Mouse (Mus musculus): Measurements from ENCODE around the gene Nipsnap1. TPM values are rescaled to one million over a fixed set of nuclear protein-coding genes. Genes with fewer than 3 reads are reported as not detected.

The Nipsnap1 gene
- polyA plus RNA-seq, 1 experiment from 2014 or later, result 137 TPM

GRCm38 (mm10) chr11:4927224-4927623 lies 53.5 kb downstream of the Nipsnap1 start:
- H3K4me1 ChIP-seq, result 0 out of 2 replicates have a peak, but pooled peaks cover 10% of the 10 kb centered on the region
- WGBS, result 96% methylated on average over 3 of the region's 3 CpGs
- H3K36me3 ChIP-seq, result peaks cover 84% of the 10 kb centered on the region
- H3K9me3 ChIP-seq (replicated peaks), result no peaks in the 10 kb centered on the region
- no peak overlapping the region for H3K4me3 ChIP-seq (replicated peaks)
- ATAC-seq (ENCODE audit: low FRiP score), result no peak
- H3K9ac ChIP-seq (replicated peaks), result no peak overlapping the region
- H3K4me2 ChIP-seq, result no peak overlapping the region
- H3K27me3 ChIP-seq (replicated peaks), result no peaks in the 10 kb centered on the region
- H3K27ac ChIP-seq (replicated peaks), result no peak overlapping the region

GRCm38 (mm10) chr11:4931009-4931601 lies 57.4 kb downstream of the Nipsnap1 start:
- Histone ChIP-seq H3K4me3 (replicated peaks) (no peak overlapping the region), H3K36me3 (peaks cover 47% of the 10 kb centered on the region), H3K27me3 (replicated peaks) (no peaks in the 10 kb centered on the region), H3K4me2 (no peak overlapping the region), H3K4me1 (0 out of 2 replicates have a peak, but pooled peaks cover 10% of the 10 kb centered on the region), H3K9ac (replicated peaks) (no peak overlapping the region), H3K27ac (replicated peaks) (no peak overlapping the region), H3K9me3 (replicated peaks) (no peaks in the 10 kb centered on the region)
- no peak for ATAC-seq (ENCODE audit: low FRiP score)
- WGBS, result 50% methylated on average over 1 of the region's 1 CpGs

GRCm38 (mm10) chr11:4936243-4936642 lies 62.5 kb downstream of the Nipsnap1 start:
- H3K27ac ChIP-seq (replicated peaks), result no peak overlapping the region
- no peaks in the 10 kb centered on the region for H3K27me3 ChIP-seq (replicated peaks)
- H3K4me3 ChIP-seq (replicated peaks), result no peak overlapping the region
- H3K9me3 ChIP-seq (replicated peaks), result no peaks in the 10 kb centered on the region
- H3K4me1 ChIP-seq, result 0 out of 2 replicates have a peak, but pooled peaks cover 1% of the 10 kb centered on the region
- H3K4me2 ChIP-seq, result no peak overlapping the region
- ATAC-seq (ENCODE audit: low FRiP score), result no peak
- H3K9ac ChIP-seq (replicated peaks), result no peak overlapping the region
- peaks cover 19% of the 10 kb centered on the region for H3K36me3 ChIP-seq
- WGBS, result 87% methylated on average over 5 of the region's 5 CpGs

Small RNA genes lying within 50 kb of the gene (microRNA-seq; reads per million reads assigned to microRNA genes)
- not detected for gene Mir6918

Other genes starting within 250 kb of the Nipsnap1 start
- 19.3 and 22.5 TPM in 2 replicates for gene Ascc2, start 236.2 kb upstream of the Nipsnap1 start, polyA plus RNA-seq (2015; fragmentation: Nextera tagmentation; extraction: Ambion mirVana)
- gene Uqcr10, start 169.6 kb upstream of the Nipsnap1 start, polyA plus RNA-seq (2015; fragmentation: Nextera tagmentation; extraction: Ambion mirVana), result 722 and 793 TPM in 2 replicates
- 60.9 and 65.3 TPM in 2 replicates for gene Zmat5, start 169.3 kb upstream of the Nipsnap1 start, polyA plus RNA-seq (2015; fragmentation: Nextera tagmentation; extraction: Ambion mirVana)
- 2.9 and 4.2 TPM in 2 replicates for gene Cabp7, start 127.2 kb upstream of the Nipsnap1 start, polyA plus RNA-seq (2015; fragmentation: Nextera tagmentation; extraction: Ambion mirVana)
- 61.9 and 62.2 TPM in 2 replicates for gene Nf2, start 24.4 kb upstream of the Nipsnap1 start, polyA plus RNA-seq (2015; fragmentation: Nextera tagmentation; extraction: Ambion mirVana)
- gene Thoc5, start 21.4 kb downstream of the Nipsnap1 start, polyA plus RNA-seq (2015; fragmentation: Nextera tagmentation; extraction: Ambion mirVana), result 43.4 and 46.5 TPM in 2 replicates
- gene Nefh, start 74.1 kb downstream of the Nipsnap1 start, polyA plus RNA-seq (2015; fragmentation: Nextera tagmentation; extraction: Ambion mirVana), result 22.1 and 24.0 TPM in 2 replicates
- 93.8 and 94.4 TPM in 2 replicates for gene Ap1b1, start 112.9 kb downstream of the Nipsnap1 start, polyA plus RNA-seq (2015; fragmentation: Nextera tagmentation; extraction: Ambion mirVana)
- gene Rasl10a, start 184.2 kb downstream of the Nipsnap1 start, polyA plus RNA-seq (2015; fragmentation: Nextera tagmentation; extraction: Ambion mirVana), result 2.8 and 2.9 TPM in 2 replicates
- gene Gas2l1, start 191.4 kb downstream of the Nipsnap1 start, polyA plus RNA-seq (2015; fragmentation: Nextera tagmentation; extraction: Ambion mirVana), result 25.9 and 26.0 TPM in 2 replicates
- 40.0 and 41.5 TPM in 2 replicates for gene Rhbdd3, start 225.0 kb downstream of the Nipsnap1 start, polyA plus RNA-seq (2015; fragmentation: Nextera tagmentation; extraction: Ambion mirVana)
- gene Ewsr1, start 225.3 kb downstream of the Nipsnap1 start, polyA plus RNA-seq (2015; fragmentation: Nextera tagmentation; extraction: Ambion mirVana), result 533 and 582 TPM in 2 replicates

Data from neural tube, embryonic 15.5 days (tissue).